Mouse (Mus musculus): Measurements from ENCODE around the gene Ube2d3. TPM values are rescaled to one million over a fixed set of nuclear protein-coding genes. Genes with fewer than 3 reads are reported as not detected.

Gene Ube2d3
- polyA plus RNA-seq, 1 experiment from 2014 or later, result 344 TPM

Other genes starting within 250 kb of the Ube2d3 start
- gene Cenpe, start 225.6 kb upstream of the Ube2d3 start, polyA plus RNA-seq (2015; fragmentation: Nextera tagmentation; extraction: Ambion mirVana), result 4.9 and 7.0 TPM in 2 replicates
- 3.5 and 3.6 TPM in 2 replicates for gene Bdh2, start 156.9 kb upstream of the Ube2d3 start, polyA plus RNA-seq (2015; fragmentation: Nextera tagmentation; extraction: Ambion mirVana)
- 1.9 and 2.0 TPM in 2 replicates for gene Slc9b2, start 130.4 kb upstream of the Ube2d3 start, polyA plus RNA-seq (2015; fragmentation: Nextera tagmentation; extraction: Ambion mirVana)
- gene Slc9b1, start 90.1 kb upstream of the Ube2d3 start, polyA plus RNA-seq (2015; fragmentation: Nextera tagmentation; extraction: Ambion mirVana), result 0.45 TPM in 1 of 2 replicates, not detected in the other
- gene Cisd2, start 14.2 kb upstream of the Ube2d3 start, polyA plus RNA-seq (2015; fragmentation: Nextera tagmentation; extraction: Ambion mirVana), result 64.6 and 66.8 TPM in 2 replicates
- 6.3 and 6.7 TPM in 2 replicates for gene Manba, start 47.5 kb downstream of the Ube2d3 start, polyA plus RNA-seq (2015; fragmentation: Nextera tagmentation; extraction: Ambion mirVana)

Measured in hindbrain, embryonic 15.5 days (tissue).